Mouse (Mus musculus): ENCODE data around the gene Olfr786.

Gene Olfr786

DNA sequence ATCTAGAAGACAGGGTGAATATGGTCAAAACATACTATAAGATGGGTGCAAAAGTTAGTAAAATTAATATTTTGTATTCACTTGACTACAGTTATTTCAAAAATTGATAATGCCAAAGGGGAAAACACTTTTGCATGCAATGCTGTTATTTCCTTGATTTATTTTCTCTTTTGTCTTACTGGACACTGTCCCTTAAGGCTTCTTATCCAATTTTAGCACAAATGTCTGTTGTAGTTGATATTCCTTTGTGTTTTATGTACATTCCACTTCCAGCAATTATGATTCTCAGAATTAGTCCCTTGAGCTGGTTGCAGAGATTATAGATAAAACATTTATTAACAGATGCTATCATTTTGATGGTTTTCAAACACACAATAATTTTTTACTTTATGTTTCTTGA lies at the start of gene Olfr786:
TSS of gene Olfr786 (plus strand) at position 301 of the 400 bp plus-strand sequence.
- DNase-seq (ENCODE audit: low read depth, low spot score), result no peak

DNA sequence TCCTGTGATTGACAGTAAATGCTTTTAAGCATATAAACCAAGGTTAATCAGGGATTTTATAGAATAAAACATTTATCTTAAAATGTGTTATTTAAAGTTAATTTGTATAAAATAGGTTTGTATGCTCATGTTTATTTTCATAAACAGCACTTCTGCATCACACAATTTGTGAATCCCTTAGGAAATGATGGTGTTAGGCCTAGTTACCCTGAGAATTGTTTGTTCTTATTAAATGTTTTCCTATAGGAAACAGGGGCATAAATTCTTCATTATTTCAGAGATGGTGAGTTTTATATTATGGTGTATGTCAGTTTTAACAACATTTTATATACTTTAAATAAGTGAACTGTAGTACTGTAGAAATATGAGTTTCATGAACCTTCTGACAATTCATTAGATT lies 43.3 kb upstream of the Olfr786 start, which contains the start of gene Olfr784:
TSS of gene Olfr784 (plus strand) at position 301 of the 400 bp plus-strand sequence.
- DNase-seq (ENCODE audit: low read depth, low spot score), result no peak

DNA sequence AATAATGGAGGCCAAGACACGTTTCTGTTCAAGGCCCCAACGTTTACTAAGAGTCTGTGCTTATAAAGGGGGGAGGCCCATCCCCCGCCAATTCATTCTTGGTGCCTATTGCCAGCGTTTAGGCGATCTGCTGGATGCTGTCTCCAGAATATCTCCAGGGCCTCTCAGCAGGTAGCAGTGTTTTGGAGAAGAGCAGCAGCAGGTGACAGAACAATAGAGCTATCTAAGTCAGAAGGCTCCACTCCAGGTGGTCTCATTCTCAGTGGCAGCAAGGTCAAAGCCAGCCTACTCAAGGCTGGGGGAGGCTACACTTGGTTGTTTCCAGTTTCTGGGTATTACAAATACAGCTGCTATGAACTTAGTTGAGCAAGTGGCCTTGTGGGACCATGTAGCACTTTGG lies 26.2 kb upstream of the Olfr786 start:
- no peak for DNase-seq (ENCODE audit: low read depth, low spot score)

GRCm38 (mm10) chr10:129405126-129405525 lies 22.0 kb upstream of the Olfr786 start, which contains the start of gene Olfr785:
Olfr785 (plus strand) TSS chr10:129405426.
- no peak for DNase-seq (ENCODE audit: low read depth, low spot score)

- no peak for DNase-seq (ENCODE audit: low read depth, low spot score)
These were observed 34.5 kb downstream of the Olfr786 start, which contains the start of gene Olfr787 for GRCm38 (mm10) chr10:129461562-129461961. Olfr787 (plus strand) TSS chr10:129461862.

- no peak for DNase-seq (ENCODE audit: low read depth, low spot score)
These were observed 43.6 kb downstream of the Olfr786 start, which contains the start of gene Olfr788 for GRCm38 (mm10) chr10:129470698-129471097. Olfr788 (plus strand) TSS chr10:129470998.

GRCm38 (mm10) chr10:129473256-129473655 lies 46.1 kb downstream of the Olfr786 start:
- no peak for DNase-seq (ENCODE audit: low read depth, low spot score)

- DNase-seq (ENCODE audit: low read depth, low spot score), result no peak
These were observed 46.6 kb downstream of the Olfr786 start for GRCm38 (mm10) chr10:129473723-129474122.

GRCm38 (mm10) chr10:129484452-129484851 lies 57.3 kb downstream of the Olfr786 start, which contains the start of gene Olfr789:
Olfr789 (plus strand) TSS chr10:129484752.
- DNase-seq (ENCODE audit: low read depth, low spot score), result no peak
